Comparison of ENCODE assay signal across 23 mouse cellular contexts in the genomic region with DNA sequence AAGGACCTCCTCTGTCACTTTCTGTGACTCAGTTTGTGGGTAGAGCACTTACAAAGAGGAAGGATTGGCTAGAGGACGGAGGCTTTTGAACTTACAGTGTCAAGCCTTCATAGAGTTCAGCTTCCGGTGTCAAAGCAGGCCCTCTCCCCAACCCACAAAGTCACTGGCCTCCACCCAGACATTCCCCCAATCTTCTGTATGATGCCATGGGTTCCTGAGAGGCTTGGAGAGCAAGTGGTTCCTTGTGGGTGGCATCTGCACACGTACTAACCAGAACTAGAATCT. TPM values are rescaled to one million over a fixed set of nuclear protein-coding genes. Genes with fewer than 3 reads are reported as not detected.
DNase-seq lines count a peak whose midpoint lies in the region; ATAC-seq and TF ChIP-seq lines count a peak whose summit lies in the region.
"Had no signal": no experiment of that assay in that cellular context is flagged by ENCODE, and none has a peak within 500 bp of the region (broad histone marks: within the 10 kb centered on the region; RNA-seq: fewer than 3 reads in every experiment).

No protein-coding gene starts in this region.

- no peak overlapping the region for H3K4me2 ChIP-seq in liver, postnatal 0 days (ENCODE audit: low read depth, low read length)
- no peak overlapping the region for H3K4me2 ChIP-seq in intestine, embryonic 15.5 days (replicated peaks)
- H3K4me2 ChIP-seq in lung, postnatal 0 days (replicated peaks; ENCODE audit: low read depth, low read length) = no peak overlapping the region
- H3K4me2 ChIP-seq: forebrain, embryonic 13.5 days; heart, embryonic 11.5 days; hindbrain, embryonic 15.5 days; limb, embryonic 13.5 days; lung, embryonic 15.5 days had no signal

- no peaks in the 10 kb centered on the region for H3K9me3 ChIP-seq in G1E (replicated peaks)
- H3K9me3 ChIP-seq in liver, postnatal 0 days (ENCODE audit: low read length) = no peaks in the 10 kb centered on the region
- no peaks in the 10 kb centered on the region for H3K9me3 ChIP-seq in intestine, embryonic 15.5 days
- H3K9me3 ChIP-seq in lung, postnatal 0 days (ENCODE audit: low read length) = no peaks in the 10 kb centered on the region
- H3K9me3 ChIP-seq: forebrain, embryonic 13.5 days; hindbrain, embryonic 15.5 days; limb, embryonic 13.5 days; lung, embryonic 15.5 days; megakaryocyte, embryonic 14.5 days had no signal

- peaks cover 55% of the 10 kb centered on the region for H3K4me1 ChIP-seq in G1E (ENCODE audit: insufficient read depth, low read depth, low read length)
- peaks cover 3% of the 10 kb centered on the region for H3K4me1 ChIP-seq in liver, postnatal 0 days (ENCODE audit: insufficient read depth)
- H3K4me1 ChIP-seq in intestine, embryonic 15.5 days (replicated peaks) = no peaks in the 10 kb centered on the region
- no peaks in the 10 kb centered on the region for H3K4me1 ChIP-seq in lung, postnatal 0 days (ENCODE audit: insufficient read depth, low read depth, low read length)
- H3K4me1 ChIP-seq: forebrain, embryonic 13.5 days; hindbrain, embryonic 15.5 days; lung, embryonic 15.5 days had no signal

- WGBS in liver, postnatal 0 days (ENCODE audit: insufficient replicate concordance) = 44% methylated on average over 3 of the region's 3 CpGs
- 86% methylated on average over 3 of the region's 3 CpGs for WGBS in intestine, embryonic 15.5 days
- 57% methylated on average over 3 of the region's 3 CpGs for WGBS in lung, postnatal 0 days

- no peak for TF ChIP-seq EP300 in liver, postnatal 0 days (IDR thresholded peaks at IDR 0.05; ENCODE audit: low read depth)
- TF ChIP-seq EP300 in lung, postnatal 0 days (IDR thresholded peaks at IDR 0.05) = no peak

- H3K27ac ChIP-seq in liver, postnatal 0 days (ENCODE audit: low read depth) = peak overlapping the region; percentile 42
- no peak overlapping the region for H3K27ac ChIP-seq in intestine, embryonic 15.5 days
- no peak overlapping the region for H3K27ac ChIP-seq in lung, postnatal 0 days (ENCODE audit: low read length)
- H3K27ac ChIP-seq: forebrain, embryonic 13.5 days; hindbrain, embryonic 15.5 days; limb, embryonic 13.5 days; lung, embryonic 15.5 days had no signal

- no peaks in the 10 kb centered on the region for H3K36me3 ChIP-seq in G1E (replicated peaks)
- no peaks in the 10 kb centered on the region for H3K36me3 ChIP-seq in liver, postnatal 0 days (replicated peaks; ENCODE audit: insufficient read depth, low read length)
- H3K36me3 ChIP-seq in intestine, embryonic 15.5 days = no peaks in the 10 kb centered on the region
- H3K36me3 ChIP-seq in lung, postnatal 0 days (ENCODE audit: insufficient read depth, low read length) = no peaks in the 10 kb centered on the region
- H3K36me3 ChIP-seq: hindbrain, embryonic 15.5 days; limb, embryonic 13.5 days; lung, embryonic 15.5 days had no signal

- no peak for ATAC-seq in G1E (ENCODE audit: extremely low read depth, insufficient number of reproducible peaks, low FRiP score, poor library complexity, severe bottlenecking)
- ATAC-seq in liver, postnatal 0 days = no peak
- ATAC-seq in intestine, embryonic 15.5 days = no peak
- ATAC-seq in lung, postnatal 0 days = no peak; the same call in 1 of the 2 replicates
- ATAC-seq: forebrain, embryonic 13.5 days; midbrain, embryonic 16.5 days had no signal

- peak overlapping the region; percentile 33; the same call in 1 of the 2 replicates for H3K4me3 ChIP-seq in G1E (ENCODE audit: low read depth, low read length)
- no peak overlapping the region for H3K4me3 ChIP-seq in liver, postnatal 0 days (ENCODE audit: low read depth, low read length)
- H3K4me3 ChIP-seq in intestine, embryonic 15.5 days (replicated peaks) = no peak overlapping the region
- no peak overlapping the region for H3K4me3 ChIP-seq in lung, postnatal 0 days (ENCODE audit: low read depth, low read length)
- H3K4me3 ChIP-seq: forebrain, embryonic 13.5 days; hindbrain, embryonic 15.5 days; limb, embryonic 13.5 days; lung, embryonic 15.5 days; megakaryocyte, embryonic 14.5 days had no signal

- no peak overlapping the region for H3K9ac ChIP-seq in liver, postnatal 0 days (replicated peaks)
- no peak overlapping the region for H3K9ac ChIP-seq in intestine, embryonic 15.5 days
- no peak overlapping the region for H3K9ac ChIP-seq in lung, postnatal 0 days (replicated peaks; ENCODE audit: low read depth)
- H3K9ac ChIP-seq: forebrain, embryonic 13.5 days; hindbrain, embryonic 15.5 days; limb, embryonic 13.5 days; lung, embryonic 15.5 days had no signal

- peak; percentile 44 for DNase-seq in 416B (ENCODE audit: low read depth)
- DNase-seq in G1E (ENCODE audit: low spot score) = no peak
- peak; percentile 58 for DNase-seq in induced T-regulatory cell, adult 2 months (ENCODE audit: low read depth)
- no peak for DNase-seq in liver, postnatal 0 days
- no peak for DNase-seq in cerebellum, adult 9-10 months
- DNase-seq in lung, postnatal 10 days = no peak
- DNase-seq in lung, postnatal 0 days (ENCODE audit: low spot score) = no peak
- DNase-seq: adrenal gland, postnatal 36 days; B cell, adult 2 months; cerebellum, adult 18-20 months; gastrocnemius, postnatal 36 days; heart, postnatal 10 days; kidney, adult 11 months; right cerebral cortex, postnatal 4 days; thymus, postnatal 14 days had no signal

- no peaks in the 10 kb centered on the region for H3K27me3 ChIP-seq in G1E (ENCODE audit: insufficient read depth, low read length)
- no peaks in the 10 kb centered on the region for H3K27me3 ChIP-seq in liver, postnatal 0 days (ENCODE audit: insufficient read depth, low read length)
- no peaks in the 10 kb centered on the region for H3K27me3 ChIP-seq in intestine, embryonic 15.5 days (replicated peaks)
- no peaks in the 10 kb centered on the region for H3K27me3 ChIP-seq in lung, postnatal 0 days (replicated peaks; ENCODE audit: insufficient read depth, low read length)
- H3K27me3 ChIP-seq: forebrain, embryonic 13.5 days; hindbrain, embryonic 15.5 days; limb, embryonic 13.5 days; lung, embryonic 15.5 days; megakaryocyte, embryonic 14.5 days had no signal

- TF ChIP-seq CTCF in G1E (IDR thresholded peaks at IDR 0.05; ENCODE audit: low read depth, low read length) = no peak
- TF ChIP-seq CTCF in liver, postnatal 0 days (IDR thresholded peaks at IDR 0.05; ENCODE audit: low read depth) = no peak
- no peak for TF ChIP-seq CTCF in lung, postnatal 0 days (IDR thresholded peaks at IDR 0.05)

RNA-seq across cellular contexts. Expression of a gene that starts 7.9 kb away (rescaled TPM):
- total RNA-seq in G1E (2014; fragmentation: Nextera tagmentation) (87.9 and 95.4 TPM in 2 replicates), G1E (2017) (95.7 and 95.9 TPM in 2 replicates)
- polyA plus RNA-seq in G1E (2012) = 99.6 and 129 TPM in 2 replicates
- polyA plus RNA-seq in liver, postnatal 0 days (2015; fragmentation: Nextera tagmentation; extraction: Ambion mirVana) = 46.8 and 49.6 TPM in 2 replicates
- polyA plus RNA-seq in intestine, embryonic 15.5 days (2015; fragmentation: Nextera tagmentation; extraction: Ambion mirVana) = 95.8 and 110 TPM in 2 replicates
- 94.7 and 97.5 TPM in 2 replicates for polyA plus RNA-seq in lung, postnatal 0 days (2015; fragmentation: Nextera tagmentation; extraction: Ambion mirVana)

Comparison
In these comparisons a context has a peak if more than half of its experiments do, and no peak if none do; other contexts are left out.
1. DNase-seq: peak in 416B (single experiment) and induced T-regulatory cell, adult 2 months (single experiment); none in G1E (single experiment), liver, postnatal 0 days (single experiment), cerebellum, adult 9-10 months (single experiment), lung, postnatal 10 days (single experiment) and lung, postnatal 0 days (single experiment).